Mouse (Mus musculus) lung, postnatal 0 days (tissue): ENCODE data around the gene Tbc1d10a. TPM values are rescaled to one million over a fixed set of nuclear protein-coding genes. Genes with fewer than 3 reads are reported as not detected.

Source experiments
- ATAC-seq: fragments of 200-750 bp; cut with Nextera tagmentation; 2 replicates; pipeline ENCODE4 v1.8.0; 2017; ENCODE audit warnings: moderate library complexity
- DNase-seq: peaks from one replicate; pipeline ENCODE4 v3.0.0-alpha.2; 2016; ENCODE audit warnings: low spot score
- H3K27ac ChIP-seq: fragments of 300-500 bp; sonication (generic); 2 replicates; pipeline ENCODE4 v1.5.1; 2014; ENCODE audit warnings: antibody characterized with exemption, mild to moderate bottlenecking, low read length, mixed read lengths
- H3K27me3 ChIP-seq: fragments of 300-500 bp; sonication (generic); replicated peaks from 2 replicates; pipeline ENCODE4 v1.6.1; 2014; ENCODE audit warnings: low read length, mixed read lengths; ENCODE audit not compliant: insufficient read depth
- H3K36me3 ChIP-seq: fragments of 300-500 bp; sonication (generic); 2 replicates; pipeline ENCODE4 v1.6.1; 2014; ENCODE audit warnings: low read length, mixed read lengths; ENCODE audit not compliant: insufficient read depth
- H3K4me1 ChIP-seq: fragments of 300-500 bp; sonication (generic); 2 replicates; pipeline ENCODE4 v1.6.1; 2014; ENCODE audit warnings: antibody characterized with exemption, low read depth, low read length, mixed read lengths; ENCODE audit not compliant: insufficient read depth
- H3K4me2 ChIP-seq: fragments of 300-500 bp; sonication (generic); replicated peaks from 2 replicates; pipeline ENCODE4 v1.6.1; 2014; ENCODE audit warnings: low read depth, mild to moderate bottlenecking, low read length, moderate library complexity, mixed read lengths
- H3K4me3 ChIP-seq: fragments of 300-500 bp; sonication (generic); 2 replicates; pipeline ENCODE4 v1.5.1; 2014; ENCODE audit warnings: low read depth, low read length
- H3K9ac ChIP-seq: fragments of 300-500 bp; sonication (generic); replicated peaks from 2 replicates; pipeline ENCODE4 v1.6.1; 2014; ENCODE audit warnings: low read depth, mild to moderate bottlenecking
- H3K9me3 ChIP-seq: fragments of 300-500 bp; sonication (generic); 2 replicates; pipeline ENCODE4 v1.6.1; 2016; ENCODE audit warnings: low read length, mixed read lengths
- CTCF ChIP-seq: IDR thresholded peaks from 2 replicates; pipeline ENCODE4 v1.5.1; 2016; ENCODE audit warnings: antibody characterized with exemption, mild to moderate bottlenecking
- EP300 ChIP-seq: IDR thresholded peaks from 2 replicates; pipeline ENCODE4 v1.6.1; 2016; ENCODE audit warnings: antibody characterized with exemption, mild to moderate bottlenecking, control low read depth
- WGBS: fragments of 180-500 bp; shearing (Covaris S2); extraction: QIAGEN DNeasy Blood & Tissue Kit; methylation state at CpG from one replicate; pipeline ENCODE4 v1.1.7; 2014; 5-methylcytosine and 5-hydroxymethylcytosine counted together
- polyA plus RNA-seq: library from polyadenylated mRNA; unstranded; fragments of >200 nt; fragmentation: Nextera tagmentation; extraction: Ambion mirVana; gene quantifications from 2 replicates; pipeline ENCODE4 v1.2.1, GENCODE M21; 2015

The Tbc1d10a gene
- polyA plus RNA-seq, 1 experiment from 2014 or later: 41.7 TPM

DNA sequence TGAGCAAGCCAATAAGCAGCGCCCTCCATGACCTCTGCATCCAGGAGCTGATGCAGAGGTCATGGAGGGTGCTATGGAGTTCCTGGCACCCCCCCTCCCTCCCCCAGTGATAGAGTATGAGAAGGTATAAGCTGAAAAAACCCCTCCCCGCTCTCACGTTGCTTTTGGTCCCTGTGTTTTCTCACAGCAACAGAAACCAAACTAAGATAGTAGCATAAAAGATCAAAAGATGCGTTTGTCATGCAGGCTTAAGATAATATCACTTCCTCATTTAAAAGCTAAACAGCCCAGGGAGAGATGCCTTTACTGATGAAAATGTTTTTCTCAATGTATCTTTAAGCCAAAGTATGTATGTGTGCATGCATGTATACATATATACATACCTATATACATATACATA, 60.0 kb downstream of the Tbc1d10a start:
- 67% methylated on average over 4 of the region's 4 CpGs for WGBS
- Histone ChIP-seq H3K4me2 (no peak overlapping the region), H3K4me3 (no peak overlapping the region), H3K9me3 (no peaks in the 10 kb centered on the region), H3K4me1 (no peaks in the 10 kb centered on the region), H3K36me3 (no peaks in the 10 kb centered on the region), H3K27ac (no peak overlapping the region), H3K27me3 (no peaks in the 10 kb centered on the region), H3K9ac (no peak overlapping the region)
- DNase-seq (no peak), ATAC-seq (no peak)
- TF ChIP-seq EP300: no peak
- TF ChIP-seq CTCF: no peak

DNA sequence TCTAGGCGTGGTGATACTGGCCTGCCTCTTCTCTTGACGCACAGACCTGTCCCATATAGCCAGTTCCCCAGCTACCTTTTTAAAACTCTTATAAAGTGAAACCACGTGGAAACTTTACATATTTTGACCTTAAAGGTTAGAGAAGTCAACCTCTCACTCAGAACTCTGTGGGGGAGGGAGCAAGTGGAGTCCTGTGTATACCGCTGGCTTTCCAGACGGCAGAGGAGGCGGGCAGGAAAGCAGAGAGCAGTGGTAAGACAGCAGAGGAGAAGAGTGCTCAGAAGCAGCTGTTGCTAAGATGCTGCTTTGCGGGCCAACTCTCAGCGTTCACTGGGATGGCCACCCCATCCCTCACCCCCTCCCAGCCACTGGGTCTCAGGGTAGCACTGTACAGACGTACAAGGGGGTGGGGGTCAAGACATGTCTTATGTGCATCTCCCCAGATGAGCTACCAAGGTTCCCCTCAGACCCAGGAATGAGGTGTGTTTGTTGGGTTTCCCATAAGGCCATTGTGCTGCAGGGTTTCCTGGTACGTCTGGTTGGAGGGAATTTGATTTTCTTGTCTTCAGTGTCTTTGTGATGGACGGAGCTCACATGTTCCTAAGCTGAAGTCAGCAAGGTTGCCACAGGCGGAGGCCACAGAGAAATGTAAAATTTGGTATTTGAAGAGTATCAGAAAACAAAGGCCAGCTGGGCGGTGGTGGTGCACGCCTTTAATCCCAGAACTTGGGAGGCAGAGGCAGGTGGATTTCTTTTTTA, 60.8 kb downstream of the Tbc1d10a start:
- 65% methylated on average over 14 of the region's 14 CpGs for WGBS
- no peak for ATAC-seq
- no peak overlapping the region for H3K4me2 ChIP-seq
- H3K9me3 ChIP-seq: no peaks in the 10 kb centered on the region
- DNase-seq: no peak
- H3K4me1 ChIP-seq: no peaks in the 10 kb centered on the region
- TF ChIP-seq CTCF: no peak
- TF ChIP-seq EP300: no peak
- no peak overlapping the region for H3K9ac ChIP-seq
- H3K4me3 ChIP-seq: no peak overlapping the region
- H3K27me3 ChIP-seq: no peaks in the 10 kb centered on the region
- H3K27ac ChIP-seq: no peak overlapping the region
- no peaks in the 10 kb centered on the region for H3K36me3 ChIP-seq

DNA sequence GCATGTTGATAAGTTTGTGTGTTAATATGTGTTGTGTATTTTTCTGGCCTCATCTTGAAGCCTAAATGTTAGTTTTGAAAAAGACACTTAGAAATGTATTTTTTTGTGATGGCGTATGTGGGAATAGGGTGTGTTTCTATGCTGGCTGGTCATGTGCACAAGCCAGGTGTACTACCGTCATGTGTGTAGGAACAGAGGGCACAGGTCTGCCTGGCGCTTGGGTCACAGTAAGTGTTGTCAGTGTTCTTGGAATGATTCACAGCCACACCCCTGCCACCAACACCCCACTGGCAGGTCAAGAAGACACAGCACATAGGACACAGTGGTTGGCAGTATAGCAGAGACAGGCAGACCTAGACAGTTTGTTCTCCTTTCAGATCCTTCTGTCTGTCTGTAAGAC, 62.6 kb downstream of the Tbc1d10a start:
- Histone ChIP-seq H3K9ac (no peak overlapping the region), H3K27me3 (no peaks in the 10 kb centered on the region), H3K4me1 (no peaks in the 10 kb centered on the region), H3K4me2 (no peak overlapping the region), H3K4me3 (no peak overlapping the region), H3K27ac (no peak overlapping the region), H3K36me3 (no peaks in the 10 kb centered on the region), H3K9me3 (no peaks in the 10 kb centered on the region)
- TF ChIP-seq EP300: no peak
- TF ChIP-seq CTCF: no peak
- DNase-seq (no peak), ATAC-seq (no peak)
- WGBS: 81% methylated on average over 3 of the region's 3 CpGs

DNA sequence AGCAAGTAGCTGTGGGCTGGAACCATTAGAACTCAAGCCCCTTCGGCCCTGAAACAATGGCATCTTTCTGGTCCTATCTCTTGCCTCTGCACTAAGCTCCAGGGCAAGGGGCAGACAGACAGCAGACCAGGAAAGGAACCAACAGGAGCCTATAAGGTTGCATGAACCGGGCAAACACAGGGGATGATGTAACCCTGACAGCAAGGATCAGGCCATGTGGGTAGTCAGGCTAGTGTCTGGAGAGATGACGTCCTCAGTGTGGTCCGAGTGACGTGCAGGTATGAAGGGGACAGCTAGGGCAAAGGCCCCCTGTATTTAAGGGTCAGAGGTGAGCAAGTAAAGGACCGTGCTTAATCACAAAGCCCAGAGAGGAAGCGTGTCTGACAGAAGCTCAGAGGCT, 63.7 kb downstream of the Tbc1d10a start:
- Histone ChIP-seq H3K36me3 (no peaks in the 10 kb centered on the region), H3K27ac (no peak overlapping the region), H3K4me2 (no peak overlapping the region), H3K4me3 (no peak overlapping the region), H3K9me3 (no peaks in the 10 kb centered on the region), H3K9ac (no peak overlapping the region), H3K4me1 (no peaks in the 10 kb centered on the region), H3K27me3 (no peaks in the 10 kb centered on the region)
- ATAC-seq (no peak), DNase-seq (no peak)
- WGBS: 67% methylated on average over 7 of the region's 7 CpGs
- TF ChIP-seq CTCF (no peak), EP300 (no peak)

DNA sequence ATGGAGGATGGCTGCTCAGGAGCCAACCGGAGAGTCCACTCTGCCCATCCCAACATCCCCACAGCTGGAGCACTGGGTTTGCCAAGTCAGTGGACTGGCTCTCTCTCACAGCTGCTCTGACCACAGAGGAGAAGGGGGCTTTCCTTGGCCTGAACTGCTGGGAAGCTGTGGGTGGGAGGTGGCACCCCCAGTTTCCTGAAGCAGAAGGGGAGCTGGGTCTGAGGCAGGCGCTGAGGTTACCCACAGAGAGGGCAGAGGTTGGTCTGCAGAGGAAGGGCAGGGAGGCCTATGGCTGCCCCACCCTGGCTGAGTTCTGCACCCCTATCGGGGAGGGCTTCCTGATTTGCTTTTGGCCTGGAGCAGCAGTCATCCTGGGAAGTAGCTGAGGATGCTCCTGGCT, 64.8 kb downstream of the Tbc1d10a start:
- Histone ChIP-seq H3K27ac (no peak overlapping the region), H3K36me3 (no peaks in the 10 kb centered on the region), H3K27me3 (no peaks in the 10 kb centered on the region), H3K4me1 (no peaks in the 10 kb centered on the region), H3K4me3 (no peak overlapping the region), H3K4me2 (no peak overlapping the region), H3K9me3 (no peaks in the 10 kb centered on the region), H3K9ac (no peak overlapping the region)
- TF ChIP-seq CTCF (no peak), EP300 (no peak)
- 65% methylated on average over 3 of the region's 3 CpGs for whole genome bisulfite sequencing
- ATAC-seq: no peak
- DNase-seq: no peak

DNA sequence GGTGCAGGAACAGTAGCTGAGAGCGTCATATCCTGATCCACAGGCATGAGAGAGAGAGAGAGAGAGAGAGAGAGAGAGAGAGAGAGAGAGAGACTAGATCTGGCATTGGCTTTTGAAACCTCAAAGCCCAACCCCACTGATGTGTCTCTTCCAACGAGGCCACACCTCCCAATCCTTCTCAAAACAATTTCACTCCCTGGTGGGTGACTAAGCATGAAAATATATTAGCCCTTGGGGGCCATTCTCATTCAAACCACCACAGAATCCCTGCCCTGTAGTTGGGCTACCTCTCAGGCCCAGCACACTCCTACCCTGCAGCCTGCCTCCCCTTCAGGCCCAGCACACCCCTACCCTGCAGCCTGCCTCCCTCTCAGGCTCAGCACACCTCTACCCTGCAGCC, 66.3 kb downstream of the Tbc1d10a start:
- DNase-seq (no peak), ATAC-seq (no peak)
- TF ChIP-seq EP300 (no peak), CTCF (no peak)
- Histone ChIP-seq H3K9ac (no peak overlapping the region), H3K9me3 (no peaks in the 10 kb centered on the region), H3K27ac (no peak overlapping the region), H3K27me3 (no peaks in the 10 kb centered on the region), H3K4me1 (no peaks in the 10 kb centered on the region), H3K4me2 (no peak overlapping the region), H3K4me3 (no peak overlapping the region), H3K36me3 (no peaks in the 10 kb centered on the region)
- WGBS: 52% methylated on average over 2 of the region's 2 CpGs
